Mouse (Mus musculus) olfactory bulb, adult 2 months (tissue): ENCODE results near the gene Kcnn3.

Source experiments
- CTCF ChIP-seq: fragments of 200-500 bp; IDR thresholded peaks from 2 replicates; pipeline ENCODE4 v1.5.1; 2012; ENCODE audit warnings: low read depth, mild to moderate bottlenecking, low read length, moderate library complexity; ENCODE audit not compliant: insufficient read depth
- POLR2A ChIP-seq: fragments of 200-500 bp; IDR thresholded peaks from 2 replicates; pipeline ENCODE4 v1.6.1; 2012; ENCODE audit warnings: mild to moderate bottlenecking, low read depth, low read length, moderate library complexity; ENCODE audit not compliant: insufficient read depth

DNA sequence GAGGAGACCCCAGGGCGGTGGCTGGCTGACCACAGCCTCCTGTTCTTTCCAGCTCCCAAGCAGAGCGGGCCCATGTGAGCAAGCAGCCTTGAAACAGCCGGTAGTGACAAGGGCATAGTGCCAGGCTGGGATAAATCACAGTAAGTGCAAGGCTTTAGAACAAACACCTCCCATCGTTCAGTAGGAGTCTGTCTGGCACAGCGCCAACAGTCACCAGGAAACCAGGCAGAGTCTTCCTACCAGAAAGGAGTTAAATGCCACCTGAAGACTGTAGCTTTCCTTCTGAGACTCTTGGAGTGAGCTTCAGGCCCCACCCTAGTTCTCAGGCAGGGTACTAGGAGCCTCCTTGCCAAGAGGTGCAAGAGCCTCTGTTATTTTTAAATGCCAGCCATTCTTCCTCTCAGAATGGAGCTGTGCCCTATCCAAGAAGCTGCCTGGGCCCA, 126.9 kb downstream of the Kcnn3 start:
- TF ChIP-seq CTCF (no peak), POLR2A (no peak)
